Mouse (Mus musculus): ENCODE data around the gene Pold4.

DNA sequence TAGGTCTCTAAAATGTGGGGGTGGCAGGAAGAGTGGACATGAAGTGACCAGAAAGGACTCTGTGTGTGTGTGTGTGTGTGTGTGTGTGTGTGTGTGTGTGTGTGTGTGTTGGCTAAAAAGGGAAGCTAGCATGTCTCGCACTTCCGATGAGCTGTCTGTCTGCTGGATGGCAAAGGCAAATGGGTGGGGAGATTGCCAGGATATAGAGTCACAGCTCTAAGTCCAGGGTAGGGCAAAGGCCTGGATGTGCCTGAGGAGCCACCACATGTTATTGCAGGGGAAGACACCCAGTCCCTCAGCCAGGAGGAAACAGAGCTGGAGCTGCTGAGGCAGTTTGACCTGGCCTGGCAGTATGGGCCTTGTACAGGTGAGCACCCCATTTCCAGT, 480 bp downstream of the Pold4 start:
- TF ChIP-seq POLR2A (IDR thresholded peaks at IDR 0.05; ENCODE audit: borderline replicate concordance, insufficient read depth, low read length) (no peak), CTCF (IDR thresholded peaks at IDR 0.05; ENCODE audit: borderline replicate concordance, insufficient read depth, low read depth, low read length) (no peak)

Data from cerebellum, adult 2 months (tissue).